ENCODE assay signal across 23 mouse cellular contexts in genomic region chr12:87399119-87399819, GRCm38 (mm10). TPM values are rescaled to one million over a fixed set of nuclear protein-coding genes. Genes with fewer than 3 reads are reported as not detected.
A peak's percentile ranks its signal among the peaks of the same experiment; 100 is the strongest.
DNase-seq lines count a peak whose midpoint lies in the region; ATAC-seq and TF ChIP-seq lines count a peak whose summit lies in the region.
"Had no signal": no experiment of that assay in that cellular context is flagged by ENCODE, and none has a peak within 500 bp of the region (broad histone marks: within the 10 kb centered on the region; RNA-seq: fewer than 3 reads in every experiment).

No protein-coding gene starts in this region.

- no peaks in the 10 kb centered on the region for H3K36me3 ChIP-seq in lung, postnatal 0 days (ENCODE audit: insufficient read depth, low read length)
- H3K36me3 ChIP-seq in intestine, embryonic 16.5 days (ENCODE audit: control insufficient read depth, insufficient read depth, low read length), result no peaks in the 10 kb centered on the region
- no peaks in the 10 kb centered on the region for H3K36me3 ChIP-seq in stomach, embryonic 14.5 days (ENCODE audit: control insufficient read depth, insufficient read depth, low read length)
- H3K36me3 ChIP-seq: heart, embryonic 15.5 days; hindbrain, embryonic 15.5 days; limb, embryonic 15.5 days had no signal

- no peak overlapping the region for H3K4me2 ChIP-seq in lung, postnatal 0 days (replicated peaks; ENCODE audit: low read depth, low read length)
- H3K4me2 ChIP-seq in intestine, embryonic 16.5 days (ENCODE audit: low read depth, low read length), result no peak overlapping the region
- H3K4me2 ChIP-seq in stomach, embryonic 14.5 days (replicated peaks; ENCODE audit: low read depth, low read length), result no peak overlapping the region
- H3K4me2 ChIP-seq: heart, embryonic 15.5 days; hindbrain, embryonic 15.5 days; limb, embryonic 15.5 days had no signal

- no peaks in the 10 kb centered on the region for H3K4me1 ChIP-seq in lung, postnatal 0 days (ENCODE audit: insufficient read depth, low read depth, low read length)
- 0 out of 2 replicates have a peak, but pooled peaks cover 5% of the 10 kb centered on the region for H3K4me1 ChIP-seq in intestine, embryonic 16.5 days (ENCODE audit: control insufficient read depth, insufficient read depth, low read length)
- H3K4me1 ChIP-seq in stomach, embryonic 14.5 days (ENCODE audit: control insufficient read depth, insufficient read depth, low read length), result no peaks in the 10 kb centered on the region
- H3K4me1 ChIP-seq: heart, embryonic 15.5 days; hindbrain, embryonic 15.5 days; limb, embryonic 15.5 days had no signal

- no peak for TF ChIP-seq CTCF in lung, postnatal 0 days (IDR thresholded peaks at IDR 0.05)

- no peaks in the 10 kb centered on the region for H3K9me3 ChIP-seq in lung, postnatal 0 days (ENCODE audit: low read length)
- no peaks in the 10 kb centered on the region for H3K9me3 ChIP-seq in intestine, embryonic 16.5 days (ENCODE audit: control insufficient read depth, low read length)
- H3K9me3 ChIP-seq in stomach, embryonic 14.5 days (ENCODE audit: control insufficient read depth, low read depth, low read length), result no peaks in the 10 kb centered on the region
- H3K9me3 ChIP-seq: heart, embryonic 15.5 days; hindbrain, embryonic 15.5 days; limb, embryonic 15.5 days had no signal

- H3K27me3 ChIP-seq in lung, postnatal 0 days (replicated peaks; ENCODE audit: insufficient read depth, low read length), result no peaks in the 10 kb centered on the region
- H3K27me3 ChIP-seq in intestine, embryonic 16.5 days (replicated peaks; ENCODE audit: control insufficient read depth, insufficient read depth, low read length), result no peaks in the 10 kb centered on the region
- H3K27me3 ChIP-seq in stomach, embryonic 14.5 days (ENCODE audit: control insufficient read depth, insufficient read depth, low read length), result no peaks in the 10 kb centered on the region
- H3K27me3 ChIP-seq: heart, embryonic 15.5 days; hindbrain, embryonic 15.5 days; limb, embryonic 15.5 days had no signal

- WGBS in lung, postnatal 0 days, result 65% methylated on average over 10 of the region's 10 CpGs
- WGBS in intestine, embryonic 16.5 days, result 74% methylated on average over 10 of the region's 10 CpGs
- WGBS in stomach, embryonic 14.5 days, result 74% methylated on average over 10 of the region's 10 CpGs

- DNase-seq in lung, postnatal 0 days (ENCODE audit: low spot score), result peak; percentile 73
- no peak for DNase-seq in lung, postnatal 25 days (ENCODE audit: low spot score)
- DNase-seq in gastrocnemius, postnatal 36 days, result no peak
- no peak for DNase-seq in right cerebral cortex, adult 2 months (ENCODE audit: low spot score in 2 of 2)
- DNase-seq in right cerebral cortex, postnatal 36 days (ENCODE audit: low spot score in 2 of 2), result no peak
- DNase-seq: adrenal gland, postnatal 25 days; cerebellum, adult 9-11 months; forebrain, postnatal 0 days; gastrocnemius, postnatal 14 days; heart, postnatal 36 days; kidney, adult 11 months; kidney, postnatal 4 days; layer of hippocampus, adult 9-11 months; lung, adult 18-20 months; lung, postnatal 36 days; right cerebral cortex, adult 18-20 months; thymus, postnatal 36 days had no signal

- no peak overlapping the region for H3K4me3 ChIP-seq in lung, postnatal 0 days (ENCODE audit: low read depth, low read length)
- no peak overlapping the region for H3K4me3 ChIP-seq in intestine, embryonic 16.5 days (ENCODE audit: low read length)
- H3K4me3 ChIP-seq in stomach, embryonic 14.5 days (ENCODE audit: low read depth, low read length), result no peak overlapping the region
- H3K4me3 ChIP-seq: heart, embryonic 15.5 days; hindbrain, embryonic 15.5 days; limb, embryonic 15.5 days had no signal

- no peak overlapping the region for H3K9ac ChIP-seq in lung, postnatal 0 days (replicated peaks; ENCODE audit: low read depth)
- H3K9ac ChIP-seq in intestine, embryonic 16.5 days (ENCODE audit: low read depth, low read length), result no peak overlapping the region
- no peak overlapping the region for H3K9ac ChIP-seq in stomach, embryonic 14.5 days (replicated peaks; ENCODE audit: low read depth, low read length)
- H3K9ac ChIP-seq: forebrain, postnatal 0 days; heart, embryonic 15.5 days; hindbrain, embryonic 15.5 days; limb, embryonic 15.5 days had no signal

- intact Hi-C loops in gastrocnemius, postnatal 36 days (cut with DNase I), result no loop called here

- ATAC-seq in lung, postnatal 0 days, result peak; percentile 74
- peak; percentile 81 for ATAC-seq in intestine, embryonic 16.5 days
- peak; percentile 56; the same call in 1 of the 2 replicates for ATAC-seq in stomach, embryonic 14.5 days (ENCODE audit: insufficient number of reproducible peaks, insufficient read depth, low FRiP score, low read depth)
- ATAC-seq: forebrain, postnatal 0 days; midbrain, embryonic 16.5 days had no signal

- H3K27ac ChIP-seq in lung, postnatal 0 days (ENCODE audit: low read length), result no peak overlapping the region
- H3K27ac ChIP-seq in intestine, embryonic 16.5 days (ENCODE audit: low read length), result peak overlapping the region; percentile 75
- no peak overlapping the region for H3K27ac ChIP-seq in stomach, embryonic 14.5 days (ENCODE audit: low read length)
- H3K27ac ChIP-seq: heart, embryonic 15.5 days; hindbrain, embryonic 15.5 days; limb, embryonic 15.5 days had no signal

- no peak for TF ChIP-seq EP300 in lung, postnatal 0 days (IDR thresholded peaks at IDR 0.05)

RNA-seq across cellular contexts. Expression of gene Sptlc2, which starts 11.1 kb away (rescaled TPM):
- 194 and 216 TPM in 2 replicates for polyA plus RNA-seq in lung, postnatal 0 days (2015; fragmentation: Nextera tagmentation; extraction: Ambion mirVana)
- polyA plus RNA-seq in intestine, embryonic 16.5 days (2015; fragmentation: Nextera tagmentation; extraction: Ambion mirVana), result 126 and 133 TPM in 2 replicates
- polyA plus RNA-seq in stomach, embryonic 14.5 days (2014; fragmentation: Nextera tagmentation; extraction: Ambion mirVana), result 93.4 and 100 TPM in 2 replicates
- total RNA-seq in gastrocnemius, postnatal 36 days (2021), result 10 to 100 TPM in 1 of 2 experiments, 1 to 10 TPM in 1; 9.2 to 10.5 TPM

RNA-seq across cellular contexts. Expression of gene Slirp, which starts 44.4 kb away (rescaled TPM):
- polyA plus RNA-seq in lung, postnatal 0 days (2015; fragmentation: Nextera tagmentation; extraction: Ambion mirVana), result 158 and 175 TPM in 2 replicates
- polyA plus RNA-seq in intestine, embryonic 16.5 days (2015; fragmentation: Nextera tagmentation; extraction: Ambion mirVana), result 258 and 261 TPM in 2 replicates
- 256 and 281 TPM in 2 replicates for polyA plus RNA-seq in stomach, embryonic 14.5 days (2014; fragmentation: Nextera tagmentation; extraction: Ambion mirVana)
- total RNA-seq in gastrocnemius, postnatal 36 days (2021), result 100 to 1,000 TPM; 139 to 146 TPM

RNA-seq across cellular contexts. Expression of gene Alkbh1, which starts 44.5 kb away (rescaled TPM):
- 15.2 and 20.1 TPM in 2 replicates for polyA plus RNA-seq in lung, postnatal 0 days (2015; fragmentation: Nextera tagmentation; extraction: Ambion mirVana)
- 43.9 and 52.0 TPM in 2 replicates for polyA plus RNA-seq in intestine, embryonic 16.5 days (2015; fragmentation: Nextera tagmentation; extraction: Ambion mirVana)
- 64.0 and 76.9 TPM in 2 replicates for polyA plus RNA-seq in stomach, embryonic 14.5 days (2014; fragmentation: Nextera tagmentation; extraction: Ambion mirVana)
- total RNA-seq in gastrocnemius, postnatal 36 days (2021), result 1 to 10 TPM; 3.5 to 6.7 TPM
